Mouse (Mus musculus) left cerebral cortex, postnatal 36 days (tissue): ENCODE measurements around the gene Lpgat1. TPM values are rescaled to one million over a fixed set of nuclear protein-coding genes. Genes with fewer than 3 reads are reported as not detected.

ENCODE experiments used
- DNase-seq, 2 experiments: peaks; one replicate each; pipeline ENCODE4 v3.0.0; 2021 to 2022; ENCODE audit warnings: low spot score in 2 of 2, mixed read lengths in 1 of 2
- intact Hi-C: fragments of 180-260 bp; cut with DNase I; formaldehyde crosslinking; loops from one replicate; pipeline ENCODE4 v1.15.1; 2025
- total RNA-seq, 2 experiments: library from RNA; stranded (reverse); gene quantifications; 2 replicates each; pipeline ENCODE4 v1.2.3; 2021

Gene Lpgat1
- total RNA-seq, 2 experiments from 2014 or later = 181 TPM

GRCm38 (mm10) chr1:191724385-191725061 is 6.9 kb downstream of the Lpgat1 start:
- DNase-seq = no peak
- intact Hi-C loops = loop anchor here (5.0 kb wide), 4 partner anchors 38 to 327 kb away; no protein-coding TSS in a partner anchor

- intact Hi-C loops = no loop called here
- DNase-seq = no peak
These were observed 15.0 kb downstream of the Lpgat1 start for GRCm38 (mm10) chr1:191732623-191733022.

GRCm38 (mm10) chr1:191733822-191734221 is 16.2 kb downstream of the Lpgat1 start:
- DNase-seq = no peak
- intact Hi-C loops = no loop called here

GRCm38 (mm10) chr1:191736425-191736824 is 18.8 kb downstream of the Lpgat1 start:
- intact Hi-C loops = no loop called here
- no peak for DNase-seq

- intact Hi-C loops = no loop called here
- DNase-seq = no peak
These were observed 20.2 kb downstream of the Lpgat1 start for GRCm38 (mm10) chr1:191737871-191738270.

- intact Hi-C loops = no loop called here
- DNase-seq = no peak
These were observed 21.1 kb downstream of the Lpgat1 start for GRCm38 (mm10) chr1:191738726-191739125.

GRCm38 (mm10) chr1:191740587-191741361 is 23.1 kb downstream of the Lpgat1 start:
- no peak for DNase-seq
- intact Hi-C loops = no loop called here

- no peak for DNase-seq
- intact Hi-C loops = no loop called here
These were observed 24.0 kb downstream of the Lpgat1 start for GRCm38 (mm10) chr1:191741635-191742034.

- no peak for DNase-seq
- intact Hi-C loops = no loop called here
These were observed 30.8 kb downstream of the Lpgat1 start for GRCm38 (mm10) chr1:191748431-191748830.

- no peak for DNase-seq
- intact Hi-C loops = no loop called here
These were observed 39.0 kb downstream of the Lpgat1 start for GRCm38 (mm10) chr1:191756520-191757199.

- no peak for DNase-seq
- intact Hi-C loops = no loop called here
These were observed 56.5 kb downstream of the Lpgat1 start for GRCm38 (mm10) chr1:191774106-191774505.

GRCm38 (mm10) chr1:191775116-191775515 is 57.5 kb downstream of the Lpgat1 start:
- intact Hi-C loops = no loop called here
- no peak for DNase-seq

- DNase-seq = no peak
- intact Hi-C loops = no loop called here
These were observed 59.9 kb downstream of the Lpgat1 start for GRCm38 (mm10) chr1:191777521-191777920.

GRCm38 (mm10) chr1:191780470-191780869 is 62.8 kb downstream of the Lpgat1 start:
- intact Hi-C loops = no loop called here

GRCm38 (mm10) chr1:191785108-191785507 is 67.5 kb downstream of the Lpgat1 start:
- DNase-seq = no peak
- intact Hi-C loops = no loop called here

More at GRCm38 (mm10) chr1:191780470-191780869, 62.8 kb downstream of the Lpgat1 start:
- no peak for DNase-seq

GRCm38 (mm10) chr1:191786255-191786654 is 68.6 kb downstream of the Lpgat1 start:
- intact Hi-C loops = no loop called here
- no peak for DNase-seq

GRCm38 (mm10) chr1:191787379-191787778 is 69.7 kb downstream of the Lpgat1 start:
- no peak for DNase-seq
- intact Hi-C loops = no loop called here

- intact Hi-C loops = no loop called here
- no peak for DNase-seq
These were observed 75.4 kb downstream of the Lpgat1 start for GRCm38 (mm10) chr1:191792991-191793390.

GRCm38 (mm10) chr1:191793888-191794532 is 76.4 kb downstream of the Lpgat1 start:
- DNase-seq = no peak
- intact Hi-C loops = no loop called here
